Mouse (Mus musculus) right cerebral cortex, postnatal 36 days (tissue): Measurements from ENCODE around the gene Tulp3.

Experiments
- DNase-seq, 2 experiments: peaks; one replicate each; pipeline ENCODE4 v3.0.0; 2022; ENCODE audit warnings: low spot score in 2 of 2, mixed read lengths in 1 of 2

The Tulp3 gene

GRCm38 (mm10) chr6:128296750-128297393 lies 58.8 kb downstream of the Tulp3 start:
- no peak for DNase-seq

DNA sequence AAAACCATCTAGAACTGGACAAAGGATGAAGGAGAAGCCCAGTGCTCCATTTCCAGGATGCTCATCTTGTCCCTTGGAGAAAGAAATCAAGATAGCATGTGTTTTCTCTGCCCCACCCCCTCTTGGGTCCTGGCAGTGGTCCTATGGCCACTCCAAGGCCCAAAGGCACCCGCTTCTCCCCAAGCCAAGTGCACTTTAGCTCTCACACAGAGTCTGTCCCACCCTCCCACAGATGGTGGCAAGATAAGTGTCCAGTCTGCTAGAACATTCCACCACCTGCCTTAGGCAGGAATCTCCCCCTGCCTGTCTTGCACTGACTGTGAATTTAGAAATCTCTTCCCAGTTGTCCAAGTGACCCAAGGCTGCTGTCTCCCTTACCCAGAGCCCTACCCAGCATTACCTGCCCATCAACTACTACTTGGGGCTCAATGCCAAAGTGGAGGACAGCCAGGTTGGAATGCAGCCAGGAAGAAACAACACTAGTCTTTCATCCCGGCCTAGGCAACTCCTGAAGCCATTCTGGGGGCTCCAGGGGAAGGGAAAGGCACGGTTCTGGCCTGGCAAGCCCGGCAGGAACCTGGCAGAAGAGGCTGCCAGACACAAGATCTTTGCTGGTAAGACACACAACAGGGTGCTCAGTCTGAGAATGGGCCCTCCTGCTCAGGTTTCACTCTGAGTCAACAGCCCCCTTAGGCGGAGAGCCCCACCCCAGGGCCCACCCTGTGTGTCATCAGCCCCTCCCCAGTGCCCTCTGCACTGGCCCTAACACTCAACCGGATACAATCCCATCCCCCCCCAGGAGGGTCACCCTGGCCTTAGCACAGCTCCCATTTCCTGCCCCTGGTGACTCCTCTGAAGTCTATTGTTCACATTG lies 59.5 kb downstream of the Tulp3 start:
- DNase-seq = no peak

DNA sequence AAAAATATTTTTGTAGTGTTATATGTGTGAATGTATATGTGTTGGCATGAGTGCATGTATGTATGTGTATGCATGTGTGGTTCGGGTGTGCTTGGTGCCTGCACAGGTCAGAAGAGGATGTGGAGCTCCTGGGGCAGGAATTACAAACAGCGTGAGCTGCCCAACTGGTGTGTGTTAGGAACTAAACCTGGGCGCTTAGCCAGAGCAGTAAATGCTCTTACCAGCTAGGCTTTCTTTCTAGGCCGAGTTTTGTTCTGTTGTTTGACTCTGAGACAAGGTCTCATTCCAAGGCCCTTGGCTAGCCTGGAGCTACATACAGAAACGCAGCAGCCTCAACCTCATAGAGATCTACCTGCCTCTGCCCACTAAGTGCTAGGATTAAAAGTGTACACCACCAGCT lies 64.4 kb downstream of the Tulp3 start:
- no peak for DNase-seq

GRCm38 (mm10) chr6:128288681-128289080 lies 67.0 kb downstream of the Tulp3 start:
- no peak for DNase-seq

DNA sequence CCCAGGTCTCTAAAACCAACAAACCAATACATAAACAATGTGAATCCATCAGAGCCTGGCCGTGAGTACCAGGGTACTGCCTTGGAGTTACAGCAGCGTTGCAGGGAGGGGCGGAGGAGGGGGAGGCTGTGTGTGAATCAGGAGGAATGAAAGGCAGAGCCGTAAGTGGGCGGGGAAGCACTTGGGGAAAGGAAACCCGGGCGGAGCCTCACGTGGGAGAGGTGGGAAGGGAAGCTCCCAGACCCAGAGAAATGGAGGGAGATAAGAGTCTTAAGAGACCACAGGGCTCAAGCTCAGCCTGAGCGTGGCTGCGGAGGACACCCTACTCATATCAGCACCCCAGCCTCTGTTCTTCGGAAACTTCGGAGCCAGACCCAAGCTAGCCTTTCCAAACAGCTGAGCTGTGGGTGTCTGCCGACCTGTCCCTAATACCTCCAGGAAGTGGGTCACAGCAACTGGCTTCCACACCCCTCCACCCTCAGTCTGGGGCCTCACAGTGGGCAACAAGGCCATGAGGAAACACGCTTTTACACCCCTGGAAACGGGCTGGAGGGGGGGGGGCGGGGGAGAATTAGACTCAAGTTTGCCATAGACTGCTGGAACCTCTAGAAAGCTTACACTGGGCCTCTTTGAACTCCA lies 69.7 kb downstream of the Tulp3 start:
- DNase-seq = peak; percentile 21 to 50

GRCm38 (mm10) chr6:128282126-128282525 lies 73.5 kb downstream of the Tulp3 start:
- no peak for DNase-seq

- DNase-seq = no peak
These were observed 75.0 kb downstream of the Tulp3 start for GRCm38 (mm10) chr6:128280472-128281145.

GRCm38 (mm10) chr6:128279608-128280007 lies 76.0 kb downstream of the Tulp3 start:
- DNase-seq = no peak

DNA sequence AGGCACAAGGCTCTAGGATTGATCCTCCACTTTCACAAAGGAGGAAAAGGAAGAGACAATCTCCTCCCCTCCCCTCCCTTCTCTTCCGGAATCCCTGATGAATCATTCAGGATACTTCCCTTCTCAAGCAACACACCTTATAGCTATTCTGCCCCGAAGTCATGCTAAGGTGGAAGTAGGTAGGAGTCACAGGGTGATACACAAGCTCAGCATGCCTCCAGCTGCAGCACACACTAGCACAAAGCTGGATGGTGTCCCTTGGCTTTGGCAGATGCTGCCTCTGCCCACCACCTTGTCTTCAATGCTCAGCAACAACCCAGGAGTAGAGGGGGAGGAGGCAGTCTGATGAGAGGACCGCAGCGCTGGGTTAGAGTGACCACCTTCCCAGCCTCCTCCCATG lies 76.6 kb downstream of the Tulp3 start:
- no peak for DNase-seq

GRCm38 (mm10) chr6:128277132-128278085 lies 78.2 kb downstream of the Tulp3 start:
- no peak for DNase-seq

GRCm38 (mm10) chr6:128276349-128276748 lies 79.3 kb downstream of the Tulp3 start:
- DNase-seq = no peak

DNA sequence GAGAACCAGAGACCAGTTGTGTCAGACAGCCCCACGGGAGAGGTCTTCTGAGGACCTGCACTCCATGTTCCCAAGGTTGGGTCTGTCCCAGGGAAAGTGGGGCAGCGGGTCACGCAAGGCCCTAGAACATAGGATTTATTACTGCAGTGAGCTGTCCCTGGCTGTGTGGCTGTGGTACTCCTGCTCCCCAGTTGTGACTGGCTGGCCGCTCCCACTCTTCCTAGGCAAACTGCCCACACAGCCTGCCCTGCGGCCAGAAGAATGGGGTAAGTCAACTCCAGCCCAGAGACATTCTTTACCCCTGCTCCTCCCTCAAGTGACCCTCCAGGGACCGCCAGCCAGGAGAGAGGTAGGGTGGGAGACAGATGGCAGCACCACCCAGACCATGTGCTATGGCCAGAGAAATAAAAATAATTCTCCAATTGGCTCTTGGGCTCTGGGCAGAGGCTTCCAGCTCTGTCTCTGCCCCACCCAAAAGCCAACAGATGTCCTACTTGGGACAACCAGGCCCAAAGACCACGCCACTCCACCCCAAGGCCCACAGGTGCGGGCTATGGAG lies 80.1 kb downstream of the Tulp3 start:
- no peak for DNase-seq

DNA sequence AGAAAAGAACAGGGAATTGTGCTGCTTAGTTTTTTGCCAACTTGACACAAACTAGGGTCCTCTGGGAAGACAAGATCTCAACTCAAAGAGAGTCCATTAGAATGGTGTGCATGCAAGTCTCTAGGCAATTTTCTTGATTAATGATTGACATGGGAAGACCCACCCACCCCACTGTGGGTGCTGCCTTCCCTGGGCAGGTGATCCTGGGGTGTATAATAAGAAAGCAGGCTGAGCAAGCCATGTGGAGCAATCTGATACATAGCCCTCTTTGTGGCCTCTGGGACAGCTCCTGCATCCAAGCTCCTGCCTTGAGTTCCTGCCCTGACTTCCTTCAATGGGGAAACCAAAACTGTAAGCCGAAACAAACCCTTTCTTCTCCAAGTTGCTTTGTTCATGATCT lies 82.1 kb downstream of the Tulp3 start:
- no peak for DNase-seq

- DNase-seq = no peak
These were observed 82.9 kb downstream of the Tulp3 start for GRCm38 (mm10) chr6:128272754-128273153.
